Mouse (Mus musculus) CH12.LX (cell line): ENCODE measurements around the gene Adam1a. TPM values are rescaled to one million over a fixed set of nuclear protein-coding genes. Genes with fewer than 3 reads are reported as not detected.

Experiments
- DNase-seq: peaks from one replicate; pipeline ENCODE4 v3.0.0-alpha.2; 2013; ENCODE audit errors: extremely low read depth
- H3K27ac ChIP-seq: 2 replicates; pipeline ENCODE4 v1.5.1; 2012; ENCODE audit warnings: low read depth, mild to moderate bottlenecking, control low read depth, moderate library complexity; ENCODE audit not compliant: insufficient read depth
- H3K27me3 ChIP-seq: replicated peaks from 2 replicates; pipeline ENCODE3; 2012; ENCODE audit warnings: inconsistent platforms
- H3K36me3 ChIP-seq, 2 experiments: replicated peaks in 1 of 2; 2 replicates each; pipeline versions ENCODE3 to v1.6.1; 2012; ENCODE audit warnings: inconsistent platforms in 1 of 2, low read length in 1 of 2, mild to moderate bottlenecking in 1 of 2, mixed read lengths in 1 of 2, moderate library complexity in 1 of 2; ENCODE audit not compliant: control insufficient read depth in 1 of 2, insufficient read depth in 1 of 2
- H3K4me1 ChIP-seq, 2 experiments: 2 replicates each; pipeline ENCODE4 v1.6.1; 2012; ENCODE audit warnings: inconsistent platforms in 1 of 2, moderate library complexity in 1 of 2; ENCODE audit not compliant: insufficient read depth in 2 of 2, control insufficient read depth in 1 of 2
- H3K4me2 ChIP-seq: 2 replicates; pipeline ENCODE4 v1.6.1; 2012; ENCODE audit warnings: low read depth, mild to moderate bottlenecking, control low read depth; ENCODE audit not compliant: poor library complexity, insufficient read depth, severe bottlenecking
- H3K4me3 ChIP-seq, 3 experiments: fragments of 150-350 bp in 1 of 3; sonication (generic) in 1 of 3; replicated peaks in 1 of 3; 2 replicates each; pipeline versions ENCODE3 to v1.5.1; 2011 to 2012; ENCODE audit warnings: low read depth in 2 of 3, low read length in 2 of 3, mild to moderate bottlenecking in 2 of 3, moderate library complexity in 2 of 3, control low read depth in 1 of 3, improper control_type of control experiment in 1 of 3, inconsistent platforms in 1 of 3, mixed read lengths in 1 of 3; ENCODE audit not compliant: poor library complexity in 1 of 3
- H3K79me2 ChIP-seq: replicated peaks from 2 replicates; pipeline ENCODE4 v1.6.1; 2012; ENCODE audit warnings: mild to moderate bottlenecking, moderate library complexity; ENCODE audit not compliant: control insufficient read depth, poor library complexity, insufficient read depth, severe bottlenecking; ENCODE audit errors: extremely low read depth
- H3K9ac ChIP-seq: 2 replicates; pipeline ENCODE4 v1.6.1; 2012; ENCODE audit warnings: low read depth, mild to moderate bottlenecking, control low read depth, moderate library complexity; ENCODE audit not compliant: insufficient read depth
- H3K9me3 ChIP-seq: replicated peaks from 2 replicates; pipeline ENCODE3; 2012; ENCODE audit warnings: low read length, inconsistent platforms, mixed read lengths
- BHLHE40 ChIP-seq: IDR thresholded peaks from 2 replicates; pipeline ENCODE4 v1.6.1; 2011; ENCODE audit warnings: mild to moderate bottlenecking, low read depth, low read length, improper control_type of control experiment
- CHD1 ChIP-seq: IDR thresholded peaks from 2 replicates; pipeline ENCODE4 v1.6.1; 2012; ENCODE audit warnings: low read depth, low read length, improper control_type of control experiment, inconsistent platforms
- E2F4 ChIP-seq: IDR thresholded peaks from 2 replicates; pipeline ENCODE4 v1.6.1; 2011; ENCODE audit warnings: low read depth, low read length, improper control_type of control experiment; ENCODE audit not compliant: insufficient replicate concordance
- GABPA ChIP-seq: IDR thresholded peaks from 2 replicates; pipeline ENCODE4 v1.6.1; 2012; ENCODE audit warnings: low read depth, low read length, improper control_type of control experiment, inconsistent platforms; ENCODE audit not compliant: insufficient replicate concordance
- IRF4 ChIP-seq: IDR thresholded peaks from 2 replicates; pipeline ENCODE4 v1.6.1; 2014; ENCODE audit warnings: low read depth, mild to moderate bottlenecking, inconsistent platforms, low read length, improper control_type of control experiment
- JUN ChIP-seq: IDR thresholded peaks from 2 replicates; pipeline ENCODE4 v1.6.1; 2011; ENCODE audit warnings: low read depth, mild to moderate bottlenecking, low read length, improper control_type of control experiment, moderate library complexity; ENCODE audit not compliant: insufficient read depth
- MAFK ChIP-seq: IDR thresholded peaks from 2 replicates; pipeline ENCODE4 v1.6.1; 2011; ENCODE audit warnings: low read length, improper control_type of control experiment; ENCODE audit not compliant: insufficient replicate concordance
- MAZ ChIP-seq: IDR thresholded peaks from 2 replicates; pipeline ENCODE4 v1.6.1; 2012; ENCODE audit warnings: low read depth, mild to moderate bottlenecking, inconsistent platforms, low read length, improper control_type of control experiment, moderate library complexity
- NELFE ChIP-seq: IDR thresholded peaks from 2 replicates; pipeline ENCODE4 v1.6.1; 2011; ENCODE audit warnings: low read depth, low read length, improper control_type of control experiment
- NRF1 ChIP-seq: IDR thresholded peaks from 2 replicates; pipeline ENCODE4 v1.6.1; 2014; ENCODE audit warnings: low read depth, mild to moderate bottlenecking, inconsistent platforms, low read length, improper control_type of control experiment, moderate library complexity
- POLR2A ChIP-seq: IDR thresholded peaks from 2 replicates; pipeline ENCODE4 v1.6.1; 2011; ENCODE audit warnings: low read depth, mild to moderate bottlenecking, improper control_type of control experiment, low read length
- POLR2AphosphoS2 ChIP-seq: IDR thresholded peaks from 2 replicates; pipeline ENCODE4 v1.6.1; 2011; ENCODE audit warnings: low read depth, low read length, improper control_type of control experiment
- RCOR1 ChIP-seq: conservative IDR thresholded peaks from 2 replicates; pipeline ENCODE4 v1.6.1; 2012; ENCODE audit warnings: low read depth, mild to moderate bottlenecking, inconsistent platforms, low read length, improper control_type of control experiment
- SIN3A ChIP-seq: IDR thresholded peaks from 2 replicates; pipeline ENCODE4 v1.6.1; 2012; ENCODE audit warnings: low read length, improper control_type of control experiment, inconsistent platforms
- SMC3 ChIP-seq: IDR thresholded peaks from 2 replicates; pipeline ENCODE4 v1.6.1; 2011; ENCODE audit warnings: low read depth, low read length, improper control_type of control experiment
- TBP ChIP-seq: conservative IDR thresholded peaks from 2 replicates; pipeline ENCODE4 v1.6.1; 2011; ENCODE audit warnings: low read depth, low read length, improper control_type of control experiment
- TCF12 ChIP-seq: IDR thresholded peaks from 2 replicates; pipeline ENCODE4 v1.6.1; 2014; ENCODE audit warnings: low read depth, mild to moderate bottlenecking, inconsistent platforms, low read length, improper control_type of control experiment
- UBTF ChIP-seq: IDR thresholded peaks from 2 replicates; pipeline ENCODE4 v1.6.1; 2012; ENCODE audit warnings: low read depth, mild to moderate bottlenecking, inconsistent platforms, low read length, improper control_type of control experiment, moderate library complexity
- USF1 ChIP-seq: IDR thresholded peaks from 2 replicates; pipeline ENCODE4 v1.6.1; 2014; ENCODE audit warnings: low read depth, mild to moderate bottlenecking, inconsistent platforms, low read length, improper control_type of control experiment
- ZC3H11A ChIP-seq: IDR thresholded peaks from 2 replicates; pipeline ENCODE4 v1.6.1; 2012; ENCODE audit warnings: low read depth, mild to moderate bottlenecking, inconsistent platforms, low read length, improper control_type of control experiment
- ZMIZ1 ChIP-seq: IDR thresholded peaks from 2 replicates; pipeline ENCODE4 v1.6.1; 2012; ENCODE audit warnings: low read depth, mild to moderate bottlenecking, inconsistent platforms, low read length, improper control_type of control experiment
- dilution Hi-C: fragments of 300-500 bp; cut with MboI; formaldehyde crosslinking; loops from 2 replicates; pipeline ENCODE4 v1.14.3; 2020; ENCODE audit warnings: low sequenced_read_pairs; ENCODE audit not compliant: extremely low pct_unique_long_range_greater_than_20kb, extremely low pct_ligation_motif_present
- in situ Hi-C: fragments of 300-500 bp; cut with MboI; formaldehyde crosslinking; loops from 3 replicates; pipeline ENCODE4 v1.14.3; 2019; ENCODE audit warnings: low sequenced_read_pairs, low pct_ligation_motif_present, low pct_unique_long_range_greater_than_20kb, mixed read lengths
- polyA plus RNA-seq: library from polyadenylated mRNA; unstranded; fragments of >175 nt; gene quantifications from 2 replicates; pipeline ENCODE4 v1.2.1, GENCODE M21; 2012; ENCODE audit warnings: low read depth; ENCODE audit not compliant: insufficient read length
- total RNA-seq, 2 experiments: library from RNA; depleted of rRNA; stranded (reverse); fragments of 300-350 nt in 1 of 2; fragments of >200 nt in 1 of 2; gene quantifications; 2 replicates each; pipeline ENCODE4 v1.2.3; 2012 to 2014

Adam1a gene
- total and polyA plus RNA-seq, 3 experiments = 1.2 to 1.6 (median 1.3) TPM

GRCm38 (mm10) chr5:121570787-121571186 lies 25.5 kb upstream of the Adam1a start:
- no peak overlapping the region for H3K9ac ChIP-seq
- dilution Hi-C loops (no loop called here), in situ Hi-C loops (no loop called here)
- H3K79me2 ChIP-seq = no peaks in the 10 kb centered on the region
- no peak for TF ChIP-seq ZMIZ1
- no peak for TF ChIP-seq MAZ
- TF ChIP-seq E2F4 = no peak
- TF ChIP-seq SIN3A = no peak
- no peak for TF ChIP-seq TBP
- TF ChIP-seq CHD1 = no peak
- no peak for TF ChIP-seq TCF12
- TF ChIP-seq JUN = no peak
- TF ChIP-seq POLR2AphosphoS2 = no peak
- no peak for TF ChIP-seq USF1
- TF ChIP-seq MAFK = no peak
- no peak for TF ChIP-seq IRF4
- no peak overlapping the region for H3K4me3 ChIP-seq
- peaks cover 17 to 90% of the 10 kb centered on the region in 2 experiments for H3K36me3 ChIP-seq
- H3K9me3 ChIP-seq = no peaks in the 10 kb centered on the region
- H3K27me3 ChIP-seq = no peaks in the 10 kb centered on the region
- H3K4me2 ChIP-seq = no peak overlapping the region
- DNase-seq = no peak
- H3K27ac ChIP-seq = no peak overlapping the region
- peaks cover 0 to 6% of the 10 kb centered on the region in 2 experiments; a peak in 2 of 4 replicates for H3K4me1 ChIP-seq

GRCm38 (mm10) chr5:121569881-121570420 lies 24.7 kb upstream of the Adam1a start:
- H3K36me3 ChIP-seq = peaks cover 17 to 82% of the 10 kb centered on the region in 2 experiments
- in situ Hi-C loops = loop anchor here (5.0 kb wide), 1 partner anchor 37 kb away; no protein-coding TSS in a partner anchor
- dilution Hi-C loops = no loop called here
- H3K79me2 ChIP-seq = no peaks in the 10 kb centered on the region
- TF ChIP-seq NELFE (no peak), POLR2AphosphoS2 (no peak), TBP (no peak), IRF4 (no peak), POLR2A (no peak), NRF1 (no peak), RCOR1 (no peak), BHLHE40 (no peak), GABPA (no peak), UBTF (no peak), SMC3 (no peak), ZMIZ1 (no peak), JUN (no peak), ZC3H11A (no peak)
- H3K9ac ChIP-seq = no peak overlapping the region
- no peaks in the 10 kb centered on the region for H3K27me3 ChIP-seq
- H3K27ac ChIP-seq = no peak overlapping the region
- no peaks in the 10 kb centered on the region for H3K9me3 ChIP-seq
- H3K4me1 ChIP-seq = peaks cover 0 to 9% of the 10 kb centered on the region in 2 experiments; a peak in 2 of 4 replicates
- no peak for DNase-seq
- no peak overlapping the region for H3K4me3 ChIP-seq
- H3K4me2 ChIP-seq = no peak overlapping the region
